Mouse (Mus musculus): ENCODE data around the gene Fam19a2.

Gene Fam19a2

DNA sequence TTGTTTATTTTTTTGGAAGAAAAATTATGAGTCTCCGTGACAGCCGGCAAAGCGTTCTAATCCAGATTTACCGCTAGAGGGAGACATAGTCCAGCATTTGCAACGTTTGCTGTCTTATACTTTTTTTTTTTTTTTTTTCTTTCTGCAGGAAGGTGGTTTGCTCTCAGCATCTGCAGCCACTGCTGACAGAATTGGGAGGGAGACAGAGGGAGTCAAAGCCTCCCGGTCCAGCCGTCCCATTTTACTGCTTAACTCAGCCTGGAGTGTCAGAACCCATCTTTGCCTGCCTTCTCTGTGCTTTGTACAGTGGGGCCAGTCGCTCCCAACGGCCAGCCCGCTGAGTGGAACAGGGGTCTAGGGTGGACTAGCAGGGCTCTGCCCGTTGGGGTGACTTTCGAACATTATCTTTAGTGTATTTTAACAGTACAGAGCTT lies at the start of gene Fam19a2:
Gene Fam19a2 (plus strand): TSS at position 121 of the 434 bp plus-strand sequence.
- DNase-seq: peak; percentile 49

DNA sequence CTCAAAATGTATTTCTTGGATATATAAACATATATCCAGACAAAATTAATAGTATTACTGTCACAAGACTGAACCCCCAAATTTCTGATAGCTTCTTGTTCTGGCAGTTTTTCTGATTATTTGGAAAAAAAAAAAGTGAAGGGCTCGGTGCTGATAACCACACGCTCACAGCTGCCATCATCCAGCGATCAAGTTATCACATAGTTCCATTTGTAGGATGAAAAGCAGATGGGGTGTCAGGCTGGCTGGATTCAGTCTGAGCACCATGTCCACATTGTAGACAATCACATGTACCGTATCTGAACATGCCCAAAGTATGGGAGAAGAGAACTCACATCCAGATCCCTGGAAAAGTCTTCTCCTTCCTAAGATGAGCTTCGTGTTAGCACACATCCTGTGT lies 41.0 kb upstream of the Fam19a2 start:
- no peak for DNase-seq

DNA sequence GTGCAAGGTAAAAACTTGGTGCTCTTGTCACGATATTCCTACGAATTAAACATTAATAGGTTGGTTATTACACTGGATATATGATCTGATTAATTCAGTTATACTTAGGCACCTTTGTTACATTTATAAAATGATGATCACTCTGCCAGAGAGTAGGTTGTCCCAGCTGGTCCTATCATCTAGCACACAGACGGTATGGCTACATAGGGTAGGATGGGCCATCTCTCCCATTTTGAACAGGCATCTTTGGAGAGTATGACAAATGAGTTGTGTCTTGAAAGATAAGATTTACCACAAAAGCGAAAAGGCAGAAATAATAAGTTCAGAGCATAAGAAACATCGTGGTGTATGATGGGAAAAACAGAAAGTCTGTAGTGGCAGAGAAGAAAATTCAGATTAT lies 34.4 kb upstream of the Fam19a2 start:
- no peak for DNase-seq

DNA sequence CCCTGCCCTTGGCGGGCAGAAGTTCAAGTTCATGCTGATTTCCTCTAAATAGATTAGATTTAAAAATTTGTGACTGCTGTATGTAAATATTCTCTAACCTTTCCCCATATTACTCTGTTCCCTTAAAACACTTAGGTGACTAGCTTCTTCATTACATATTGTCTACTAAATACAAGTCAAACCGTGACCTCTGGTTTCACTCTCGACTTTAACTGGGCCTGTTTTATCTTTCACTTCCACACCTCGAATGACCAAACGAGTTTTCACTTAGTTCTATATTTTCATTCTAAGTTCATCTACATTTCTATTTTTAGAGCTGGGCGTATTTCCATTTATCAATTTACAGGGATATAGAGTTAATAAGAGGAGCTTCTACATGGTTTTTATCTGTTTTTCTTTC lies 15.7 kb upstream of the Fam19a2 start:
- DNase-seq: no peak

DNA sequence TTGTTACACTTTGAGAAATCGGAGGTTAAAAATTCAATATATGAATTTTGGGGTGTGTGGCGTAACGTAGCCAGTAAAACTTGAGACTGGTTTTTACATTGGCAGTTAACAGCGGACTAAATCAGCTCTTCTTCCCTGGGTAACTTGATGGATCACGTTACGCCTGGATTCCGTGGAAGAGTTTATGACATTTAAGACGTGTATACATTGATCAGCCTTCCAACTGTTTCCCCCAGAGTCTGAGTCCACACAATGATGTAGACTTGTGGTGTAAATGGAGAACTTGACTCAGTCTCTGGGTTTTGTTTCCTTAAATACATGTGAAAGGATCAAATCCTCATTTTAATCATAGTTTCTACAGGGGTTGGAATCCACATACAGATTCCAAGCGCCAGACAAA lies 11.9 kb upstream of the Fam19a2 start:
- DNase-seq: no peak

DNA sequence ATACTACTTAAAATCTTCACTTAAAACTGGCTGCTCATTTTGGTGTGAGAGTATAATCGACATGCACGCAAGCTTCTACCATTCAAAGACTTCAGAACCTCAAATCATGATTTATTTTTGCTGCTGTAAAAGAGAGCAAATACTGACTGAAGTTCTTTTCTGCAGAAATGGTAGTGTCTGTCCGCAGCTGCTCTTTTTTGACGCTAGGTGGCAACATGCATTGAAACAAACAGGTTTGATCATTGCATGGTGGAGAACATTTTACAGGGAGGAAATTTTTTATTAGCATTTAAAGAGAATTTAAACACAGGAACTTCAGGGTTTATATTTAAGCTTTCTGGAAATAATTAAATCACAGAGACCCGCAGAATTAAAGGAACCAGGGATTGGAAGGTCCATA lies 9.5 kb upstream of the Fam19a2 start:
- DNase-seq: no peak

DNA sequence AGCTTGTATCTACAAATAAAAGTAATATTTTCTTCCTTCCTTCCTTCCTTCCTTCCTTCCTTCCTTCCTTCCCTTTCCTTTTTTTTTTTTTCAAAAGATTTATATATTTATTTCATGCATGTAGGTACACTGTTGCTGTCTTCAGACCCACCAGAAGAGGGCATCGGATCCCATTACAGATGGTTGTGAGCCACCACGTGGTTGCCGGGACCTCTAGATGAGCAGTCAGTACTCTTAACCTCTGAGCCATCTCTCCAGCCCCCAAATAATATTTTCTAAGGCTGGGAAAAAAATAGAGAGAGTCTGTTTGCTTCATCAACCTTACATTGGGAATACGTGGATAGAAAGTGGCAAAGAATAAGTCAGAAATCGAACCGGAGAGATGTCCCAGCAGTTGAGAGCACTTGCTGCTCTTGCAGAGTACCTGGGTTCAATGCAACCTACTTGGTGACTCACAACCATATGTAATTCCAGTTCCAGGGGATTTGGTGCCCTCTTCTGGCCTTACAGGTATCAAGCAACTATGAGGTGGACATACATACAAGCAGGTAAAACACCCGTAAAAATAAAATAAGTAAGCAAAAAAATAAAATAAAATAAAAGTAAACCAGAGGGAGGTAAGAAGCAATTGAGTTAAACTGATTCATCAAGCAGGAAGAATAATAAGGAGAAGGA lies 8.0 kb upstream of the Fam19a2 start:
- no peak for DNase-seq

DNA sequence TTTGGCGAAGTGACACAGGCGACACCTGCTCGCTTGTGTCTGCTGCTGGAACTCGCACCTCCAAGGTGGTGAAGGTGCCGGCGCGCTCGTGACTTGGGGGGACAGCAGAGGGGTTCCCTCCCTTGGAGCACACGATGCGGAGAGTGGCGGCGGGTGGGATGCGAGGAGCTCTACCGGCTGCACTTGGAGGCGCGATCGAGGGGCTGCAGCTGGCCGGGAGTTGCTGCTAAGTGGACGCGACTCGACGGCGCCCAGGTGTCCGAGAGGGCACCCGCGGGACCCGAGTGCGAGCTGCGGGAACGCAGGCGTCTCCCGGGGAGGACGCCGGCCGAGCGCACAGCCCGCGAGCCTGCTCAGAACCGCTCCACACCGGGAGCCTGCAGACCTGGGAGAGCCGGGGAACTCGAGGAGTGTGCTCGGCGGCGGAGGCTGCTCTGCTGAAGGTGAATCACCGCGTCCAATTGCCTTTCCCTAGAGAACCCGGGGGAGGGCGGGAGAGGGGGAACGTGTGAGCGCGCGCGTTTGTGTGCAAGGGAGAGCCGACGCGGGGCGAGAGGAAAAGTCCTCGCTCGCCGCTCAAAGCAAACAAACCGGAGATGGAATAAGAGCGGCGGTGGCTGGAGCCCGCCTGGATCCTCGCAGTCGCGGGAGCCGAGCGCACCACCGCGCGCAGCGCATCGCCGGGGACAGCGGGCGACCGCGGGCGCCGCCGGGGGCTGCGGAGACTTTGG lies 830 bp downstream of the Fam19a2 start:
- peak; percentile 64 for DNase-seq

DNA sequence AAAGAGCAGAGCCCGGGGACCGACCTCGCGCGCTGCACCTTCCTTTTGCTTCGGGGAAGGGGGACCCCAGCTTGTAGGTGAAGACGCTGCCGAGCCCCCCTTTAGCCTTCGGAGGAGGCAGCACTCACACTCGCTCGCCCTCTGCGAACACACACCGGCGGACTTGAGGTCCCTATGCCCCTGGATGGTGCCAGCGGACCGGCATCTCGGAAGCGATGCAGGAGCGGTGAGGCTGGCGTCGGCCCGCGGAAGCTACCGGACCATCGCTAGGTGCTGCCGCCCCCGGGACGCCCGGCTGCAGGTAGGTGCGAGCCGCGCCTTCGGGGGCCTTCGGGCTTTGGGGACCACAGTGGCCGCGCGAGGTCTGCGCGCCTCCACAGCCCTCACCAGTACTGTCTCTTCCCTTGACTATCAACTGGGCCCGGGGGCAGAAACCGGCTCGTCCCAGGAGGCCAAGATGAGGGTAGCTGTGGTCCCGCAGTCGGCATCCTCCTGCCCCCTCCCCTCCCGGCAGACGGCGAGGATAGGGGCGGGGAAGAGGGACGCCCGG lies 1.5 kb downstream of the Fam19a2 start:
- peak; percentile 32 for DNase-seq

DNA sequence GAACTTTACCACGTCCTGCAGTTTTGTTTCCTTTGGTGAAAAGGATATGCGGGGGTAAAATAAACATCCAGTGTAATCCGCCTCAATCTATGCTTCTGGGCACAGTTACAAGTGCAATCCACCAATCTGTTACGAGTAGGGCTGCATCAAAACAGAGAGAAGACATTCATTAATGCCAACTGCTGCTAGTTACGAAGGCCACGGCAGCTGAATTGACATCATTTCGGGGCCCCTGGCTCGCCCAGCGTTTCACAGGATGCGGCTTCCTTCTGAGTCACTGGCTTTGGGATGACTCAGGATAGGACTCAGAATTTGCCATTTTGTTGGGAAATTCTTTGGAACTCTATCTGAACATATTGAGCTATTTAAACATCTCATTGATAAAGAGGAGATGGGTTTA lies 4.8 kb downstream of the Fam19a2 start:
- no peak for DNase-seq

DNA sequence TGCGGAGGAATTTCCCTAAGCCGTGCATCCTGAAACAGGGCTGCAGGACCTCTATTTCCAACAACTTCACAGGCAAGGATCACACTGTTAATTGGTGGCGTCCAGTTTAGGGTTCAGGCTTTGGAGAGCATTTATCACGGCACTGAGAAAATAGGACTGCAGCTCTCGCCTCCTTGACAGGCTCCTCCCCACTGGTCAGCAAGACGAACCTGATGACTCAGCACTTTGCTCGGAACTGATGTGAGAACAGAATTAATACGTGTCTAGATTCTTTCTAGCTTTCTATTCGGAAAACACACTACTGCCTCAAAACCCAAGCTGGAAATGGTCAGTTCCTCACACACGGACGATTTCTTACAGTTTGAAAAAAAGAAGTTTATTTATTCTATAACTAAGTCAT lies 10.8 kb downstream of the Fam19a2 start:
- no peak for DNase-seq

DNA sequence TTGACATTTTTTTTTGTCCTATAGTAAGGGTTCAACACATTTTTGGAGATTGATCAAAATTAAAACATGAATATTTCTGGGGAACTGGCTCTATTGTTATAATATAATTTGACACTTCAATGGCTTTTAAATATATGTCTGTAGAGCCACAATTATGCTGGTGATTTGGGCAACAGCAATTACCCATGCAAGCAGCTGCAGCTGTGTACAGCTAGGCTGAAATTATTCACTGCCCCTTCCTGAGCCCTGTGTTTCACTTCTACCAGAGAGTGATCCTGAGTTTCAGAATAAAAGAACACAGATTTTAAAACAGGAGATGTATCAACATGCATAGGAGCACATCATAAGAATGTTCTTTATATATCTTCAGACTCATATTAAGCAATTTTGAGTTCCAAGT lies 43.5 kb downstream of the Fam19a2 start:
- DNase-seq: no peak

DNA sequence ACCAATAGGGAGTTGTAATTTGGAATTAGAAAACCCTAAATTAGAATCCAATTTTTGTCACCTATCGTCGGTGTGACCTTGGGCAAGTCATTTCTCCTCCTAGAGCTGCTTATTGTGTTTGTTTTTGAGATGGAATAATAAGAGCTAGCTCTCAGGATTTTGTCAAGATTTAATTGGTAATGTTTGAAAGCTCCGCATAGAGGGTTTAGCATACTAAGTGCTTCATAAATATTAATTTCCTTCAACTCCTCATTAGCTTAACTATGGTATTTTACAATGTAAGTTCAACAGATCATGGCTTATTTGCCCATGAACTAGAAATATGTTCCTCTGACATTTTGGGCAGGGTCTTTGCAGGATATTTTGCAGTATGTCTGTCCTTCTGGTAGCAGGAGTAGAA lies 62.5 kb downstream of the Fam19a2 start:
- no peak for DNase-seq

DNA sequence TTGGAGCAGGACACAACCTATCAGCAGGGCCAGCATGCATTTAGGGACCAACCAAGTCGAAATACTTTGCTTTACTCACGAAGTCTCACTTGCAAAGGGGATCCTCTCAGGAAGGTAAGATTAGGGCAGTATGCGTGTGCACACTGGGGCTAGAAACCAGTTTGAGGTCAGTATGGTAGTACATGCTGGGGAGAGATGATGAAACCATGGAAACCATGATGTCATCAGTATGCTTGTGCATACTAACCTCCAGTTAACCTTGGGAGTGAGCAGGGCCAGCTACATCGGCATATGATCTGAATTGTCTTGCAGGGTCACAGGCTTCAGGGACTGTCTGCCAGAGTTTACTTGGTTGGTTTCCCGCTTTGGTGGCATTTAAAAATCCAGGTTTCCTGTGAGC lies 77.5 kb downstream of the Fam19a2 start:
- DNase-seq: no peak

DNA sequence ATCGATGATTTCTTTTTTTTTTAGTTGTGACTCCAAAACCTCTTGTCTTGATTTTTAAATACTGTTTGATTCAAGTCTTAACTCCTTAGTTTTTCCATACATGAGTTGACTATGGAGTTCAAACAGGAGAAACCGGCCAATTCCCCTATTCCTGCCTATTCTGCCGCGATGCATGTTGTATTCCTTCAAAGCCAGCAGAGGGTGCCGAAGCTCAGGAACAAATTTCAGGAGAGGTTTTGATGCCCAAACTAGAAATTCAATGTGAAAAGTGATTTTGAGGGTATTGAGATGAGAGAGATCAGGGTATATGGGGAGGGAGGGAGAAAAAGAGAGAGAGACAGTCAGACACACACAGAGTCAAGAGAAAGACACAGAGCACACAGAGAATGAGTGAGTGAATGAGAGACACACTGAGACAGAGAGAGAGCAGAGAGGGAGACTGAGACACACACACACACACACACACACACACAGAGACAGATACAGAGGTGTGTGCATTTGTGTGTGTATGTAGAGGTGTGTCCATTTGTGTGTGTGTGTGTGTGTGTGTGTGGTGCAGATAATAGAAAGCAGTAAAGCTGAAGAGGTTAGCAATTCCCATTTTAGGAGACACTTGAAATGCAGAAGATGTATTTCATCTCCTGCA lies 78.9 kb downstream of the Fam19a2 start:
- DNase-seq: peak; percentile 49

DNA sequence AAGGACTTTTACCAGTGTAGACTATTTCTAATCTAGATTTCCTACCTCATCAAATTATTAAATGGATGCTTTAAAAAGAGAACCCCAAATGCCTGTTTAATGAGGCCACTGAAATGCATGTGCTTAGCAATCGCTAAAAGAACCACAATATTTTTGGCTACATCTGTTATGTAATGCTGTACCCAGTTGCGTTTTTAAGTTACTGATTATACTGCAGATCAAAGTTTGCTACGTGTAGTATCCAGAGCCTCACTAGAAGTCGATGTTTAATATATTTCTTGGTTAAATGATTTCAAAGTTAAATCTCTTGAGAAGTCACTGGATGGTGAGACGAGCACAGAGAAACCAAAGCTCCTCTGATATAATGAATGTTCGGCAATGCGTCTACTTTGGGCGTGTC lies 82.5 kb downstream of the Fam19a2 start:
- no peak for DNase-seq

DNA sequence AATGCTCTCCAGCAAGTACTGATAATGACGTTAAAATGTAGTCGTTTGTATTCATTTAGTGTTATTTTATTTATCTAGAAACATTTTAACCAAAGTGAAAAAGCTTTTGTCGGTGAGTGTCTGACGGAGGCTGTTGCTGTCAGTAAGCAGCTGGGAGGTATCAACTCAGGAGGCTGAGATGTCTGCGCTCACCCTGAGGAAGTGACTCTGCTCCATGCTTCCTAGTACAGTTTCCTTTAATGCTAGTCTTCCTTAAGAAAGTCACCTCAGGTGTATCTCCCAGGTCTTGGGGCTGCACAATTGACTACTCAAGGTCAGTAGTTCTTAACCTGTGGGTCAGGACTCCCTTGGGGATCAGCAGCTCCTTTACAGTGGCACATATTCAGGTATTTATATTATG lies 89.9 kb downstream of the Fam19a2 start:
- no peak for DNase-seq

DNA sequence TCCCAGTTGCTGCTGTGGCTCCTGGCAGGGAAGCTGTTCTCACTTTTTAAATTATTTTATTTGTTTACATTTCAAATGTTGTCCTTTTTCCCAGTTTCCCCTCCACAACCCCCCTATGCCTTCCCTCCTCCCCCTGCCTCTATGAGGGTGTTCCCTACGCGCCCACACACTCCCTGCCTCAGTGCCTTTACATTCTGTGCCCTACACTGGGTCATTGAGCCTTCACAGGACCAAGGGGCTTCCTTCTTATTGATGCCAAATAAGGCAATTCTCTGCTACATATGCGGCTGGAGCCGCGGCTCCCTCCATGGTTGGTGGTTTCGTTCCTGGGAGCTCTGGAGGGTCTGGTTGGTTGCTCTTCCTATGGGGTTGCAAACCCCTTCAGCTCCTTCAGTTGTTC lies 93.2 kb downstream of the Fam19a2 start:
- no peak for DNase-seq

DNA sequence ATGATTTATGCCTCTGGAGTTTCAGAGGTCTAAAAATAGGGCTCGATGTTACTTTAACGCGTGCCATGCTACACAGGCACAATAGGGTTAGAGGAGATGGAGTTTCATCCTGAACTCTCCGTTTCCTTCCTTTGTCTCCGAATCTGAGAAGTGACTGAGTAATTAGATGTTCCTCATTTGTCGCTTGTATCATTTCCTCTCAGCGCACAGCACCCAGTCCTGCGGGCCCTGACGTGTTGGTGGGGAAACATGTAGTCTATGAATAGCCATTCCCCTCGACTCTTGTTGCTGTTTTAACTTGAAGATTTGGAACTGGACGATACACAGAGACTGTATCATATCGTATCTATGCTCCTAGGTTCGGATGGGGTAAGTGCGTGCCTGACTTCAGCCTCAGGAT lies 96.7 kb downstream of the Fam19a2 start:
- DNase-seq: no peak

DNA sequence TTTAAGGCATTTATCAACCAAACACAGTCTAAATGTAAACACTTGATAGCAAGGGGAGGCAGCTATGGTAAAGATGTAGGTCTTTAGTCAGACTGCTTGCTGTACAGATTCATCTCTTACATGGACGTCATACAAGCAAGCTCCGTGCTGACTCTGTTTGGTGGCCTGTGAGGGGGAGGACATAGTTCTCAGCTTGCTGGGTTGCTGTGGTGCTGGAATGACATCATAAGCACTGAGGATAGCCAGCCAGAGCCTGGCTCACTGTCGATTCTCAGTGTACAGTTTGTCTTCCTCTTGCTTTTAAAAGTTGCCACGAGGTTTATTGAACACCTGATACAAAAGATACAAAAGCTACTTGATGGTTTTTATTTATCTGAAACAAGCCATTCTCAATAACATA lies 100.8 kb downstream of the Fam19a2 start:
- DNase-seq: no peak

DNA sequence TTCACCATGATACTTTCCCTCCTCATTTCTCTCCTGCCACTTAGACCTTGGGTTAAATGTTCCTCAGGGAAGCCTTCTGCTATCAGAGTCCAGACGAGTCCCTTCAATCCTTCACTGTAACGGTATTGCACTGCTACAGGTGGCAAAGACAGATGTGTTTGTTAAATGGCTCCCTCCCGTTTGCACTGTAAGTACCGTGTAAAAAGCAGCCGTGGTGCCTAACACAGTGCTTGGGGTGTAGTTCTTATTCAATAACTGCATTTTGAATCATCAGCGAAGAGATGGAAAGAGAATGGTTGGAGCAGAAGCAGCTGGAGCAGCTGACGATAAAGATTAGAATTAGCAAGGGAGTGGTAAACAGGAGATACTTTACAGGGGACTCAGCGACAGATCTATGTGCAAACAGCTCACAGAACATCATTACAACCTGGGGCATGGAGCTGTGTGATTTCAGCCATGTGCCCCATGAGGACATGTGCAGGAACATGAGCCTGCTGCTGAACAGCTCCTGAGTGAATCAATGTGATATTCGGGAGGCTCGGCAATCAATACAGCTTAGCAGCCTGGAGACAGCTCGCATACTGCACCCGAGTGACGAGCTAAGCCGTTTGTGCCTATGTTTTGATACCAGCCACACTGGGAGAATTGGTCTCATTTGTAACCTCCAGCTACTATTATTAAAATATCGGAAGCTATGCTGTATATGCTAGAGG lies 103.5 kb downstream of the Fam19a2 start:
- no peak for DNase-seq

DNA sequence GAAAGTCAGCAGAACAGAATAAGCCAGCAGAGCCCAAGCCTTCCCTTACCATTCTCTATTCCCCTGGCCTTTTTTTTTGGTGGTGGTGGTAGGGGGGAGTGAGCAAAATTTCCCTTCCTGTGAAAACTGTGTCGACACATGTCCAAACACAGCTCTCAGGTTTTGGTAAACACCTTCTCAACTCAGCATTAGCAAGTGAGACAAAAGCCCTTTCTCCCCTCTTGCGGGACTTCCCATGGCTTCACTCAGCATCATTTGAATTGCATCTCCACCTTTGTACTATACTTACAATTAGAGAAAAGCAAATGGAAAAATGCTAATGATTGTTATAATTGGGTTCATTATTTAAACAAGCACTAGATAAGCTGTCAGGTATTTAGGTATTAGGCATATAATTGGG lies 119.5 kb downstream of the Fam19a2 start:
- no peak for DNase-seq

DNA sequence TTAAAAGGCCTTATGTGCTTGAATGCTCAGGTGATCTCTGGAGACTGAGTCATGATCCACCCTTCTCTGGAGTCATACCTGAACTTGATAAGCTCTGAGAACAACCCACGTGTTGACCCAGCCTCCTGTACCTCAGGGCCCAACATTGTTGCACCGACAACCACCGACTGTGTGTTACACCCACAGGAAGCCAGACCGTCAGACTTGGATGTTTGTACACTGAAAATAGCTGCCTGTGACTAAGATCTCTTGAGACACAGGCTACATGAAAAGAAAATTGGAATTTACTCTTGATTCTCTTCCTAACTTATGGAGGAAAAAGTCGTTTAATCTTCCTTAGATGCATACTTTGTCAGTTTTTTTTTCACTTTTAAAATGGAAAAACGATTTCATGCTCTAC lies 121.8 kb downstream of the Fam19a2 start:
- no peak for DNase-seq
